Mouse (Mus musculus): Measurements from ENCODE around the gene Hspb11.

DNA sequence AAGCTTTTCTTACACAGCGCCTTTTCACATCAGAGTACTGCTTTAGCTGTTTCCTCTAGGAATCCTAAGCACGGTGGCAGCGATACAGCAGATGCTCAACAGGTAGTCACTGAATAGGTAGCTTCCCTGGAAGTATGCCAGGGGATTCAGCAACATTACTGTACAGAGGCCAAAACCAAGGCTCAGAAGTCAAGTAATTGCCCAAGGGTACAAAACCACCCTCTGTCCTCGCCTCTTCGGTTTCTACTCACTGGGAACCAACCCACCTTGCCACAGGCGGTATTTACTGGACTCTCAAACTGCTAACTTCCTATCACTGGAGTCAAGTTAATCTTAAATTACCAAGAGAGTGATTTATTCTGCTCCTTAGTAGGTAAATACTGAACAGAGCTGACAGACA, 13.2 kb upstream of the Hspb11 start:
- no peak for TF ChIP-seq GATA1 (IDR thresholded peaks at IDR 0.05; ENCODE audit: borderline replicate concordance, low read length)
- no peak for TF ChIP-seq FLI1 (IDR thresholded peaks at IDR 0.05; ENCODE audit: low read length)

All from megakaryocyte, embryonic 14.5 days (primary cell).